Comparison of ENCODE assay signal across 15 mouse cellular contexts in the genomic region with DNA sequence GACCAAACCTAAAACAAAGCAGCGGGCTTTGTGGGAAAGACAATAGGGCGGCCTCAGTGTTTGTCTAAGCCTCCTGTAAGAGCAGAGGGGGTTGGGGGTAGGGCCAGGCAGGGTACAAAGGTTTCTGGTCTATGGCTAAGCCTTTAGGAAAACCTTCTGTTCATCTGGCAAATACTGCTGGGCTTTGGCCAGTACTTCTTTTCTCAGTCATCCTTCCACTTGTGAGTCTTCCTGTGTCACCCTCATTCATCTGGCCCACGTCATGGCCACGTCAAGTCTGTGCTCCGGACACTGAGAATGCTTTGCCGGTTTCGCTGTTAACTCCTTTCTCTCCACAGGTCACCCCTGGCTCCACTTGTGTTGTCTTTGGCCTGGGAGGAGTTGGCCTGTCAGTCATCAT. TPM values are rescaled to one million over a fixed set of nuclear protein-coding genes. Genes with fewer than 3 reads are reported as not detected.
DNase-seq lines count a peak whose midpoint lies in the region; ATAC-seq lines count a peak whose summit lies in the region.
"Had no signal": no experiment of that assay in that cellular context is flagged by ENCODE, and none has a peak within 500 bp of the region (broad histone marks: within the 10 kb centered on the region; RNA-seq: fewer than 3 reads in every experiment).

No protein-coding gene starts in this region.

- no peaks in the 10 kb centered on the region for H3K27me3 ChIP-seq in kidney, embryonic 14.5 days (ENCODE audit: control insufficient read depth, insufficient read depth, low read length)
- H3K27me3 ChIP-seq: Patski had no signal

- H3K4me1 ChIP-seq in kidney, embryonic 14.5 days (ENCODE audit: control insufficient read depth, insufficient read depth, low read length) = no peaks in the 10 kb centered on the region

- H3K9ac ChIP-seq in kidney, embryonic 14.5 days (ENCODE audit: low read depth, low read length) = no peak overlapping the region
- H3K9ac ChIP-seq: liver, embryonic 14.5 days had no signal

- ATAC-seq in kidney, embryonic 14.5 days (ENCODE audit: low FRiP score, low TSS enrichment) = no peak

- H3K27ac ChIP-seq in kidney, embryonic 14.5 days (ENCODE audit: low read depth, low read length) = no peak overlapping the region
- H3K27ac ChIP-seq: gastrocnemius, adult 2 months; liver, embryonic 14.5 days had no signal

- 49% methylated on average over 7 of the region's 7 CpGs for WGBS in kidney, embryonic 14.5 days

- H3K4me2 ChIP-seq in kidney, embryonic 14.5 days (replicated peaks; ENCODE audit: low read depth, low read length) = no peak overlapping the region

- H3K9me3 ChIP-seq in kidney, embryonic 14.5 days (ENCODE audit: control insufficient read depth, low read length) = no peaks in the 10 kb centered on the region

- H3K4me3 ChIP-seq in kidney, embryonic 14.5 days (ENCODE audit: low read length) = no peak overlapping the region
- H3K4me3 ChIP-seq: erythroblast, embryonic 14.5 days; gastrocnemius, adult 2 months had no signal

- H3K36me3 ChIP-seq in kidney, embryonic 14.5 days (ENCODE audit: control insufficient read depth, insufficient read depth, low read length) = no peaks in the 10 kb centered on the region

- DNase-seq in kidney, adult 11 months = peak; percentile 39
- DNase-seq in adrenal gland, postnatal 10 days = peak; percentile 46
- DNase-seq in embryo, embryonic 11 days = peak; percentile 17
- DNase-seq in lung, postnatal 10 days = peak; percentile 46
- DNase-seq in urinary bladder, postnatal 4 days (ENCODE audit: low spot score in 2 of 2) = no peak
- DNase-seq in neural tube, embryonic 10.5 days (ENCODE audit: extremely low spot score, low spot score) = no peak
- no peak for DNase-seq in urinary bladder, postnatal 10 days (ENCODE audit: low spot score)
- DNase-seq: gastrocnemius, adult 2 months; thymus, postnatal 14 days had no signal

RNA-seq across cellular contexts. Expression of a gene that starts 8.3 kb away (rescaled TPM):
- polyA plus RNA-seq in kidney, embryonic 14.5 days (2014; fragmentation: Nextera tagmentation; extraction: Ambion mirVana) = 0.46 TPM in 1 of 2 replicates, not detected in the other
- 10 to 100 TPM; 10.8 to 23.5 TPM for total RNA-seq in adrenal gland, postnatal 10 days (2021)
- polyA plus RNA-seq: erythroblast, embryonic 14.5 days had no signal

RNA-seq across cellular contexts. Expression of a gene that starts 32.2 kb away (rescaled TPM):
- 0.11 and 0.12 TPM in 2 replicates for polyA plus RNA-seq in kidney, embryonic 14.5 days (2014; fragmentation: Nextera tagmentation; extraction: Ambion mirVana)
- not detected for total RNA-seq in adrenal gland, postnatal 10 days (2021)
- total RNA-seq: gastrocnemius, adult 2 months; left cerebral cortex, adult 8-10 months had no signal
- polyA plus RNA-seq: erythroblast, embryonic 14.5 days; heart, embryonic 16.5 days; liver, embryonic 14.5 days; Patski had no signal

RNA-seq across cellular contexts. Expression of a gene that starts 34.9 kb away (rescaled TPM):
- polyA plus RNA-seq in kidney, embryonic 14.5 days (2014; fragmentation: Nextera tagmentation; extraction: Ambion mirVana) = 18.6 and 20.4 TPM in 2 replicates
- total RNA-seq in adrenal gland, postnatal 10 days (2021) = 1,000 to 10,000 TPM; 2,760 to 3,266 TPM
- polyA plus RNA-seq: erythroblast, embryonic 14.5 days had no signal

Comparison
In these comparisons a context has a peak if more than half of its experiments do, and no peak if none do; other contexts are left out.
1. DNase-seq: peak in kidney, adult 11 months (single experiment), adrenal gland, postnatal 10 days (single experiment), embryo, embryonic 11 days (single experiment) and lung, postnatal 10 days (single experiment); none in urinary bladder, postnatal 4 days (0 of 2), neural tube, embryonic 10.5 days (single experiment) and urinary bladder, postnatal 10 days (single experiment).